Mouse (Mus musculus): ENCODE data around the gene 1700023F06Rik.

The 1700023F06Rik gene

DNA sequence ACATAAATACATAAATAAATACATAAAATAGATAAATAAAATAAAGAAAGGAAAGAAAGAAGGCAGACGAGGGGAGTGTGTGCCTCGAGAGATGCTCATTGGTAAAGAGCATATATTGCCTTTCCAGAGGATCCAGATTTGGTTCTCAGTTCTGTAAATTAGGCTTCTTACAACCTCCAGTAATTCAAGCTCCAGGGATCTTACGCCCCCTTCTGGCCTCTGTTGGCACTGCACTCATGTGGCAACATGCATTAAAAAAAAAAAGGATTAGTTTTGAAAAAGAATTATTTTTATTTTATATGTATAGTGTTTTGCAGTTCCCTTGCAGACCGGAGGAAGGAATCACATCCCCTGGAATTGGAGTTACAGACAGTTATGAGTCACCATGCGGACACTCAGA is 46.2 kb downstream of the 1700023F06Rik start:
- no peak for DNase-seq (ENCODE audit: low read depth, low spot score)

DNA sequence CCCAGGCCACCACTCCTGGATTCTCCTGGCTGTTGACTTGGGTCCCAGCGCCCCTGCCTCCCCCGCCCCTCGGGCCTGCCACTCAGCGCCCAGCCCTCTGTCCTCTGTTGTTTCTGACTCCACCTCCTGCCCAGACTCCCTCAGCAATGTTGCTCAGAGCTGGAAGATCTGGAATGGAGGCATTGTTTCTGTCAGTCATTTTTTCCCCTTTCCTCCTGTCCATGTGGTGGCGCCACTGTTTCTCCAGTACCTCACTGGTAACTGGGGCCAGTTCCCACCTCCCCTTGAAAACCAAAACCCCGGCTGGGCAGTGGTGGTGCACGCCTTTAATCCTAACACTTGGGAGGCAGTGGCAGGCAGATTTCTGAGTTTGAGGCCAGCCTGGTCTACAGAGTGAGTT is 46.9 kb downstream of the 1700023F06Rik start:
- no peak for DNase-seq (ENCODE audit: low read depth, low spot score)

DNA sequence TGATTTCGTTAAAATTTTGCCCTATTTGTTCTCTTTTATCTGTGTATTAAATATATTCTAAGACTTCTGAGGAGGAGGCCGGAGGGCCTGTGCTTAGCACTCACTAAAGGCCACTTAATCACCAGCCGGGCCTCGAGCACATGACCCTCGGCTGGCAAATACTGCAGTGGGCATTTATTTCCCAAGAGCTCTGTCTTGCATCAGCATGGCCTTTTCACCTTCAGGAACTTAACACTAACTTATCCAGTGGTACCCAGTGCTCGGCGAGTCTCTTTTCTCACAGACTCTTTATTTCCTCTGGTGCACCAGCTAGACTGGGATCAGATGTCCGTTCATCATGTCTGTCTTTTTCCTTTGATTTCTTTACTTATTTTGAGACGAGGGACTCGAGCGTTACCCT is 47.6 kb downstream of the 1700023F06Rik start:
- no peak for DNase-seq (ENCODE audit: low read depth, low spot score)

DNA sequence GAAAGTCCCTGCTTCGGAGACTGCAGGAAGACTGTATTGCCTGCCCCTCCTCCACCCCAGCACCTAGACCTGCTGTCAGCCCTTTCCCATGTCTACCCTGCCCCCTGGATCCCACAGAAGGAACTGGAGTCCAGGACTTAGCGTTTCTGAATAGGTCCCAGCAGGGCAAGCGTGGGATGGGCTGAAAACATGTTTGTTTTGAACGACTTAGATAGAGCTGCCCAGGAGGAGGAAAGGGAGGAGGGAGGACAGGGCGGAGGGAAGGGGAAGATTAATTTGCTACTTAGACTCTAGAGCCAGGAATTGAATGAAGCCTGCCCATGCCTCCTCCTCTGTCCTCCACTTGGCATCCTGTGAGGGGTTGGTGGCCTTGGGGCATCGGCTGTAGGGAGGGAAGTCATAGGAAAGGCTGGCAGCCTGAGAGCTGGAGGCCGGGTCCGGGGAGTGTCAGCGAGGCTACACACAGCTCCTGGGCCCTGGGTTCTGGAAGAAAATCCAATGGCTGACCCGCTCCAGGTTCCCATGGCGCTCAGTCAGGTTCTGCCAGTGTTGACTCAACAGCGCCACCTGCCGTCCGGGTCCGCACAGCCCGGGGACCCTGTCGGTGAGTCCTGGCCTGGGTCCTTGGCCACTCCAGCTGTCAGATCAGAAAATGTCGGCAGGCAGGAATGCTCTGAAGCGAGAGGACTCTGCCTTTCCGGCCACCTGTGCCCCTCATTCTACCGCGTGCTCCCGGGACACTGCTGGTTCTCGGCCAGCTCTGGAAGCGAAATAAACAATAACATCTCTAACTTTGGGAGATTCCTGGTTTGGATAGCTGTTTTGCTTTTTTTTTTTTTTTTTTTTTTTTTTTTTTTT is 49.5 kb downstream of the 1700023F06Rik start:
- no peak for DNase-seq (ENCODE audit: low read depth, low spot score)

DNA sequence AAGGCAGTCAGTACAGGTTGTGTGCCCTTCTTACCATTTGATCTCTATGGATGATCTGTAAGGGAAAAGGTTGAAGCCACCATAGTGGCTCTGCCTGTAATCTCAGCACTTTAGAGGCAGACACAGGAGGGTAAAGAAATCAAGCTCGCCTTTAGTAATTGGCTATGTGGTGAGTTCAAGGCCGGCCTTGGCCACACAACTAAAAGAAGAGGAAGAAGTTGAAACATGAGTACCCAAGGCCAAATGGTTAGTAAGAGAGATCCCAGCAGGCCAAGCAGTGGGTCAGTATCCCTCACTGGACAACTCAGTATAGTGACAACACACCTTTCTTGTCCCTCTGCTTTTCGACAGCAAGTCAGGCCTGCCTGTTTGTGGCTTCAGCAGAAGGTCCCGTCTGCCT is 58.6 kb downstream of the 1700023F06Rik start:
- DNase-seq (ENCODE audit: low read depth, low spot score), result no peak

Measured in brain, embryonic 18.5 days (tissue).